Mouse (Mus musculus) thymus, adult 2 months (tissue): ENCODE results near the gene Cdk17.

Experiments
- CTCF ChIP-seq: fragments of 200-500 bp; IDR thresholded peaks from 2 replicates; pipeline ENCODE4 v1.5.1; 2012; ENCODE audit warnings: mild to moderate bottlenecking, control low read depth, low read length, moderate library complexity, borderline replicate concordance; ENCODE audit not compliant: control insufficient read depth, poor library complexity, insufficient read depth; ENCODE audit errors: extremely low read depth
- POLR2A ChIP-seq: fragments of 200-500 bp; IDR thresholded peaks from 2 replicates; pipeline ENCODE4 v1.6.1; 2012; ENCODE audit warnings: mild to moderate bottlenecking, low read length, control low read depth, moderate library complexity; ENCODE audit not compliant: control insufficient read depth, poor library complexity, insufficient read depth; ENCODE audit errors: extremely low read depth

- TF ChIP-seq CTCF (no peak), POLR2A (no peak)
These were observed 5.0 kb downstream of the Cdk17 start for GRCm38 (mm10) chr10:93165416-93166381.
